Mouse (Mus musculus) hindbrain, embryonic 12.5 days (tissue): ENCODE data around the gene Cpne5. TPM values are rescaled to one million over a fixed set of nuclear protein-coding genes. Genes with fewer than 3 reads are reported as not detected.

ENCODE experiments used
- ATAC-seq: fragments of 200-750 bp; cut with Nextera tagmentation; 2 replicates; pipeline ENCODE4 v1.8.0; 2017; ENCODE audit warnings: moderate TSS enrichment; ENCODE audit not compliant: low FRiP score
- H3K27ac ChIP-seq: fragments of 300-500 bp; sonication (generic); 2 replicates; pipeline ENCODE4 v1.5.1; 2016; ENCODE audit warnings: mild to moderate bottlenecking
- H3K27me3 ChIP-seq: fragments of 300-500 bp; sonication (generic); 2 replicates; pipeline ENCODE4 v1.6.1; 2016; ENCODE audit warnings: mild to moderate bottlenecking
- H3K36me3 ChIP-seq: fragments of 300-500 bp; sonication (generic); 2 replicates; pipeline ENCODE4 v1.6.1; 2016; ENCODE audit warnings: mild to moderate bottlenecking
- H3K4me1 ChIP-seq: fragments of 300-500 bp; sonication (generic); 2 replicates; pipeline ENCODE4 v1.6.1; 2016
- H3K4me2 ChIP-seq: fragments of 300-500 bp; sonication (generic); replicated peaks from 2 replicates; pipeline ENCODE4 v1.6.1; 2016; ENCODE audit warnings: mild to moderate bottlenecking
- H3K4me3 ChIP-seq: fragments of 300-500 bp; sonication (generic); 2 replicates; pipeline ENCODE4 v1.5.1; 2016; ENCODE audit warnings: mild to moderate bottlenecking
- H3K9ac ChIP-seq: fragments of 300-500 bp; sonication (generic); 2 replicates; pipeline ENCODE4 v1.6.1; 2016; ENCODE audit warnings: mild to moderate bottlenecking, moderate library complexity
- H3K9me3 ChIP-seq: fragments of 300-500 bp; sonication (generic); replicated peaks from 2 replicates; pipeline ENCODE4 v1.6.1; 2016; ENCODE audit warnings: mild to moderate bottlenecking
- WGBS: fragments of 180-500 bp; shearing (Covaris S2); methylation state at CpG from one replicate; pipeline ENCODE4 v1.1.7; 2016; 5-methylcytosine and 5-hydroxymethylcytosine counted together
- polyA plus RNA-seq: library from polyadenylated mRNA; unstranded; fragments of >200 nt; fragmentation: Nextera tagmentation; extraction: Ambion mirVana; gene quantifications from 2 replicates; pipeline ENCODE4 v1.2.1, GENCODE M21; 2016

Gene Cpne5
- polyA plus RNA-seq, 1 experiment from 2014 or later, result 6.1 TPM

GRCm38 (mm10) chr17:29195579-29195978 is 42.4 kb downstream of the Cpne5 start:
- no peaks in the 10 kb centered on the region for H3K36me3 ChIP-seq
- H3K4me1 ChIP-seq, result peaks cover 22% of the 10 kb centered on the region
- ATAC-seq, result no peak
- H3K4me3 ChIP-seq, result no peak overlapping the region
- H3K27me3 ChIP-seq, result no peaks in the 10 kb centered on the region
- no peak overlapping the region for H3K27ac ChIP-seq
- no peak overlapping the region for H3K4me2 ChIP-seq
- H3K9me3 ChIP-seq, result no peaks in the 10 kb centered on the region
- 9% methylated on average over 4 of the region's 4 CpGs for WGBS
- no peak overlapping the region for H3K9ac ChIP-seq

GRCm38 (mm10) chr17:29188989-29189388 is 49.0 kb downstream of the Cpne5 start:
- Histone ChIP-seq H3K27ac (no peak overlapping the region), H3K36me3 (no peaks in the 10 kb centered on the region), H3K4me1 (peaks cover 41% of the 10 kb centered on the region), H3K4me3 (no peak overlapping the region), H3K9ac (0 out of 2 replicates have a peak overlapping the region, but pooled peaks have one; percentile 18), H3K9me3 (no peaks in the 10 kb centered on the region), H3K27me3 (0 out of 2 replicates have a peak, but pooled peaks cover 8% of the 10 kb centered on the region), H3K4me2 (peak overlapping the region; percentile 27; the same call in 1 of the 2 replicates)
- ATAC-seq, result 0 out of 2 replicates have a peak, but pooled peaks have one; percentile 21
- 2% methylated on average over 11 of the region's 12 CpGs for WGBS

DNA sequence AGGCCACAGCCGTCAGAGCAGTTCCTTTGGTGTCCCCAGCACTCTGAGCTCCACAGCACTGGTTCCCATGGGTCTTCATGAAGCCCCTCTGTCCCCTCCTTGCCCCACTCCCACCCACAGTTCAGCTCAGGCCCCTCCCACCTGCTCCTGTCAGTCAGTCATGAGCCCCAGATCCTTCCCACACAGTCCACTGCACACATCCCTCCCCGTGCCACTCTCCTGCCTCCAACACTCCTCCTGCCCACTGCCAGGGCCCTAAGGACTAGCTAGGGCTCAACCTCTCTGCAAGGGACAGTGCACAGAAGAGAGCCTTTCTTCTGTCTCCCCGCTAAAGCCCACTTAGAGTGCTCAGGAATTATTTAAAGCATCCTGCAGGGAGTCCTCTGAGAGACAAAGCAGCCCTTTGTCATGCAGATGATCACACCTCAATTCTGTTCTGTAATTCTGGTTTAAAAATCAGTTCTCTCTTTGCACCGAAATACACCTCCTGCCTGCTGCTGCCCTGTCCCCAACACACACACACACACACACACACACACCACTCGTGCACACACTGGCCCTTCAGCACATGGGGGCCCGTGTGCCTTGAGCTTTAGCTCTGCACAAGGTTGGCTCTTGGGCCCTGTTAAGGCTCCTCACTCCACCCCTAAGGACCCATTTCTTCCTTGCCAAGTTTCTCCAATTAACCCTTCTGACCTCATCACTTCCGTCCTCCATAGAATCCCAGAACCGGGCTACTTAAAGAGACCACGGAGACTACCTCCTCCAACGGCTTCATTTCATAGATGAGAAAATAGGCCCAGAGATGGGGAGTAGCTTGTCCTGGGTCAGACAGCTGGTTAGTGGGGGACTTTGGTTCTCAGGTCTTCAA is 50.7 kb downstream of the Cpne5 start:
- Histone ChIP-seq H3K9me3 (no peaks in the 10 kb centered on the region), H3K27me3 (0 out of 2 replicates have a peak, but pooled peaks cover 8% of the 10 kb centered on the region), H3K4me3 (no peak overlapping the region), H3K4me1 (peaks cover 33% of the 10 kb centered on the region), H3K4me2 (no peak overlapping the region), H3K27ac (peak overlapping the region; percentile 48; the same call in 1 of the 2 replicates), H3K36me3 (no peaks in the 10 kb centered on the region), H3K9ac (no peak overlapping the region)
- 0 out of 2 replicates have a peak, but pooled peaks have one; percentile 36 for ATAC-seq
- WGBS, result 17% methylated on average over 10 of the region's 10 CpGs

GRCm38 (mm10) chr17:29185376-29186046 is 52.5 kb downstream of the Cpne5 start:
- ATAC-seq, result no peak
- Histone ChIP-seq H3K9ac (no peak overlapping the region), H3K36me3 (no peaks in the 10 kb centered on the region), H3K27me3 (0 out of 2 replicates have a peak, but pooled peaks cover 8% of the 10 kb centered on the region), H3K4me3 (no peak overlapping the region), H3K9me3 (no peaks in the 10 kb centered on the region), H3K4me2 (no peak overlapping the region), H3K27ac (no peak overlapping the region), H3K4me1 (peaks cover 33% of the 10 kb centered on the region)
- WGBS, result 25% methylated on average over 7 of the region's 7 CpGs

GRCm38 (mm10) chr17:29183162-29183561 is 54.8 kb downstream of the Cpne5 start:
- Histone ChIP-seq H3K36me3 (no peaks in the 10 kb centered on the region), H3K27me3 (no peaks in the 10 kb centered on the region), H3K4me2 (no peak overlapping the region), H3K4me1 (peaks cover 25% of the 10 kb centered on the region), H3K27ac (no peak overlapping the region), H3K4me3 (no peak overlapping the region), H3K9ac (no peak overlapping the region), H3K9me3 (no peaks in the 10 kb centered on the region)
- ATAC-seq, result no peak
- WGBS, result 62% methylated on average over 11 of the region's 11 CpGs

GRCm38 (mm10) chr17:29181751-29182150 is 56.2 kb downstream of the Cpne5 start:
- Histone ChIP-seq H3K36me3 (no peaks in the 10 kb centered on the region), H3K4me1 (peaks cover 16% of the 10 kb centered on the region), H3K9ac (no peak overlapping the region), H3K4me3 (no peak overlapping the region), H3K27me3 (no peaks in the 10 kb centered on the region), H3K9me3 (no peaks in the 10 kb centered on the region), H3K4me2 (no peak overlapping the region), H3K27ac (no peak overlapping the region)
- 86% methylated on average over 5 of the region's 5 CpGs for WGBS
- no peak for ATAC-seq

DNA sequence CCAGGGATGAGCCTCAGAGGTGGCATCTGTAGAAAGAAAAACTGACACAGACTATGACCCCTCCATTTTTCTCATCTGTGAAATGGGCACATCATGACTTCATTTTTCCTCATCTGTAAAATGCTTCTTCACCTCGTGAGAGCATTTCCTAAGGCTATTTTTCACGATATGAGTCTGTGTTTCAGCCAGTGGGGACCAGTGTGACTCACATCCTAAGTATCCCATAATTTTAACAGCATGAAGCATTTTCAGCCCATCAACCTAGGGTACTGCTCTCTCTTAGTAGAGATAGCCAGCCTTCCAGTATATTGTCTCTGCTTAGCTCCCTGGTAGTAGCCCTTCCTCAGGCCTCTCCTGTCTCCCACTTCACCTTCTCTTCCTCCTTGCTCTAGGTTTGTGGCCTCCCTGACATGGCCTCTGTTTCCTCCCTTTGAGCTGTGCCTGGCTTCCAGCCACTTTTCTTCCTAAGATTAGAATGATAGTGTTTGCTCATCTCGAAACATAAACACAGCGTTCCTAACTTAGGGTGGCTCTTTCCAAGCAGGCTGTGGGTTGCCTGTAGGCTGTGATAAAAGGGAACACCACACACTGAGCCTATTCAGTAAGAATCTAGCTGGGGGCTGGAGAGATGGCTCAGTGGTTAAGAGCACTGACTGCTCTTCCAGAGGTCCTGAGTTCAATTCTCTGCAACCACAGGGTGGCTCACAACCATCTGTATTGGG is 57.4 kb downstream of the Cpne5 start:
- H3K4me1 ChIP-seq, result peaks cover 18% of the 10 kb centered on the region
- ATAC-seq, result no peak
- no peak overlapping the region for H3K4me3 ChIP-seq
- no peaks in the 10 kb centered on the region for H3K9me3 ChIP-seq
- no peak overlapping the region for H3K27ac ChIP-seq
- 85% methylated on average over 4 of the region's 4 CpGs for WGBS
- H3K4me2 ChIP-seq, result no peak overlapping the region
- H3K36me3 ChIP-seq, result no peaks in the 10 kb centered on the region
- H3K27me3 ChIP-seq, result no peaks in the 10 kb centered on the region
- H3K9ac ChIP-seq, result no peak overlapping the region

- WGBS, result 86% methylated on average over 6 of the region's 6 CpGs
- H3K9me3 ChIP-seq, result no peaks in the 10 kb centered on the region
- no peaks in the 10 kb centered on the region for H3K36me3 ChIP-seq
- peaks cover 13% of the 10 kb centered on the region for H3K4me1 ChIP-seq
- no peak overlapping the region for H3K9ac ChIP-seq
- H3K4me2 ChIP-seq, result no peak overlapping the region
- H3K27ac ChIP-seq, result no peak overlapping the region
- H3K4me3 ChIP-seq, result no peak overlapping the region
- H3K27me3 ChIP-seq, result no peaks in the 10 kb centered on the region
- ATAC-seq, result no peak
These were observed 58.0 kb downstream of the Cpne5 start for GRCm38 (mm10) chr17:29179917-29180316.

DNA sequence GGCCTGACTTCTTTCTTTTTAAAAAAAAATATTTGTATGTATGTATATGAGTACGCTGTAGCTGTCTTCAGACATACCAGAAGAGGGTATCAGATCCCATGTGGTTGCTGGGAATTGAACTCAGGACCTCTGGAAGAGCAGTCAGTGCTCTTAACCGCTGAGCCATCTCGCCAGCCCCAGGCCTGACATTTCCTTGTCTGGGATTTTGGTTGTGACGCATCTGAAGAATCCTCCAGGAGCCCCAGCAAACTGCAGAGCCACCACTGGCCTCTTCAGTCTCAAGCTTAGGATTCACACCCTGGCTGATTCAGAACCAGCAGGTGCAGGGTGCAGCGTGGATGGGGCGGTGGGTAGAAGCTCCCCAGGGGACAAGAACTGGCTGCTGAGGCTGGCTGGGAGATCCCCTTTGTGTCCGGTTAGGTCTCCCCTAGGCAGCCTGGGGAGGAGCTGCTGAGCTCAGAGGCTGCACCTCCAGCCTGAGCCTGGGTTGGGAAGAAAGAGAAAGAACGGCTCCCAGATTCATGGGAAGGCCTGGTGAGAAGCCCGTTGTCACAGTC is 59.4 kb downstream of the Cpne5 start:
- no peak overlapping the region for H3K4me3 ChIP-seq
- no peak overlapping the region for H3K9ac ChIP-seq
- no peaks in the 10 kb centered on the region for H3K9me3 ChIP-seq
- H3K27me3 ChIP-seq, result no peaks in the 10 kb centered on the region
- no peak overlapping the region for H3K4me2 ChIP-seq
- WGBS, result 64% methylated on average over 9 of the region's 9 CpGs
- peaks cover 13% of the 10 kb centered on the region for H3K4me1 ChIP-seq
- ATAC-seq, result no peak
- H3K27ac ChIP-seq, result no peak overlapping the region
- no peaks in the 10 kb centered on the region for H3K36me3 ChIP-seq

GRCm38 (mm10) chr17:29176391-29177267 is 61.3 kb downstream of the Cpne5 start:
- H3K4me2 ChIP-seq, result peak overlapping the region; percentile 24; the same call in 1 of the 2 replicates
- H3K9ac ChIP-seq, result peak overlapping the region; percentile 10; the same call in 1 of the 2 replicates
- no peaks in the 10 kb centered on the region for H3K9me3 ChIP-seq
- H3K27ac ChIP-seq, result peak overlapping the region; percentile 30; the same call in 1 of the 2 replicates
- H3K4me1 ChIP-seq, result peaks cover 15% of the 10 kb centered on the region
- no peaks in the 10 kb centered on the region for H3K36me3 ChIP-seq
- 15% methylated on average over 9 of the region's 9 CpGs for WGBS
- no peak overlapping the region for H3K4me3 ChIP-seq
- no peaks in the 10 kb centered on the region for H3K27me3 ChIP-seq
- ATAC-seq, result peak; percentile 75

- Histone ChIP-seq H3K36me3 (no peaks in the 10 kb centered on the region), H3K4me3 (no peak overlapping the region), H3K4me1 (peaks cover 18% of the 10 kb centered on the region), H3K9ac (no peak overlapping the region), H3K27me3 (no peaks in the 10 kb centered on the region), H3K9me3 (no peaks in the 10 kb centered on the region), H3K4me2 (no peak overlapping the region), H3K27ac (no peak overlapping the region)
- no peak for ATAC-seq
- WGBS, result 74% methylated on average over 3 of the region's 3 CpGs
These were observed 62.3 kb downstream of the Cpne5 start for GRCm38 (mm10) chr17:29175693-29176092.
